In genomic region chr5:52515246-52516021, GRCm38 (mm10) we compare ENCODE assay signal across 8 mouse cellular contexts. TPM values are rescaled to one million over a fixed set of nuclear protein-coding genes. Genes with fewer than 3 reads are reported as not detected.
DNase-seq lines count a peak whose midpoint lies in the region; ATAC-seq lines count a peak whose summit lies in the region.

No protein-coding gene starts in this region.

- H3K27me3 ChIP-seq in intestine, embryonic 16.5 days (replicated peaks; ENCODE audit: control insufficient read depth, insufficient read depth, low read length), result no peaks in the 10 kb centered on the region; the same call in 1 of the 2 replicates
- peaks cover 12% of the 10 kb centered on the region for H3K27me3 ChIP-seq in midbrain, embryonic 10.5 days (ENCODE audit: low read depth, poor library complexity, severe bottlenecking)

- peaks cover 5% of the 10 kb centered on the region; the same call in 1 of the 2 replicates for H3K4me1 ChIP-seq in intestine, embryonic 16.5 days (ENCODE audit: control insufficient read depth, insufficient read depth, low read length)
- H3K4me1 ChIP-seq in midbrain, embryonic 10.5 days, result peaks cover 8% of the 10 kb centered on the region

- H3K9ac ChIP-seq in intestine, embryonic 16.5 days (ENCODE audit: low read depth, low read length), result no peak overlapping the region

- DNase-seq in heart, adult 11 months, result peak; percentile 94
- no peak for DNase-seq in heart, postnatal 25 days (ENCODE audit: low spot score)
- peak; percentile 86 for DNase-seq in embryo, embryonic 10 days (ENCODE audit: low spot score)
- DNase-seq in gastrocnemius, postnatal 25 days, result peak; percentile 34
- peak; percentile 70 to 72 for DNase-seq in left cerebral cortex, postnatal 25 days (ENCODE audit: low spot score in 2 of 2)
- peak; percentile 78 for DNase-seq in midbrain, embryonic 10.5 days (ENCODE audit: low spot score)
- peak; percentile 17 to 44 for DNase-seq in spleen, postnatal 14 days (ENCODE audit: low spot score in 2 of 2)

- peak overlapping the region; percentile 38 for H3K4me3 ChIP-seq in intestine, embryonic 16.5 days (ENCODE audit: low read length)
- H3K4me3 ChIP-seq in midbrain, embryonic 10.5 days, result peak overlapping the region; percentile 52

- no peak for ATAC-seq in intestine, embryonic 16.5 days

- H3K27ac ChIP-seq in intestine, embryonic 16.5 days (ENCODE audit: low read length), result no peak overlapping the region
- peak overlapping the region; percentile 77 for H3K27ac ChIP-seq in midbrain, embryonic 10.5 days (replicated peaks)

- H3K4me2 ChIP-seq in intestine, embryonic 16.5 days (ENCODE audit: low read depth, low read length), result peak overlapping the region; percentile 55

- 32% methylated on average over 22 of the region's 22 CpGs for WGBS in intestine, embryonic 16.5 days
- 26% methylated on average over 22 of the region's 22 CpGs for WGBS in midbrain, embryonic 10.5 days

- intact Hi-C loops in heart, postnatal 25 days (cut with DNase I), result loop anchor here (2.0 to 10.0 kb wide), 3 partner anchors 39 to 307 kb away; no protein-coding TSS in a partner anchor
- intact Hi-C loops in left cerebral cortex, postnatal 25 days (cut with DNase I), result loop anchor here (5.0 kb wide), 2 partner anchors 142 to 307 kb away; no protein-coding TSS in a partner anchor

- H3K9me3 ChIP-seq in intestine, embryonic 16.5 days (ENCODE audit: control insufficient read depth, low read length), result peaks cover 5% of the 10 kb centered on the region; the same call in 1 of the 2 replicates
- H3K9me3 ChIP-seq in midbrain, embryonic 10.5 days (replicated peaks), result peaks cover 7% of the 10 kb centered on the region; the same call in 1 of the 2 replicates

- no peaks in the 10 kb centered on the region for H3K36me3 ChIP-seq in intestine, embryonic 16.5 days (ENCODE audit: control insufficient read depth, insufficient read depth, low read length)
- H3K36me3 ChIP-seq in midbrain, embryonic 10.5 days, result no peaks in the 10 kb centered on the region

RNA-seq across cellular contexts. Expression of gene Ccdc149, which starts 44.1 kb away (rescaled TPM):
- total RNA-seq in heart, postnatal 25 days (2021), result 1 to 10 TPM; 6.8 to 7.1 TPM
- total RNA-seq in gastrocnemius, postnatal 25 days (2021), result 1 to 10 TPM; 1.8 to 2.0 TPM
- polyA plus RNA-seq in intestine, embryonic 16.5 days (2015; fragmentation: Nextera tagmentation; extraction: Ambion mirVana), result 2.8 and 3.2 TPM in 2 replicates
- total RNA-seq in left cerebral cortex, postnatal 25 days (2021), result 10 to 100 TPM; 51.4 to 58.7 TPM
- 1.9 and 2.9 TPM in 2 replicates for polyA plus RNA-seq in midbrain, embryonic 10.5 days (2016; fragmentation: Nextera tagmentation; extraction: Ambion mirVana)

RNA-seq across cellular contexts. Expression of gene Lgi2, which starts 50.8 kb away (rescaled TPM):
- under 1 TPM; 0.42 to 0.49 TPM for total RNA-seq in heart, postnatal 25 days (2021)
- total RNA-seq in gastrocnemius, postnatal 25 days (2021), result 1 to 10 TPM; 1.4 TPM
- polyA plus RNA-seq in intestine, embryonic 16.5 days (2015; fragmentation: Nextera tagmentation; extraction: Ambion mirVana), result 2.9 and 4.1 TPM in 2 replicates
- total RNA-seq in left cerebral cortex, postnatal 25 days (2021), result 10 to 100 TPM; 44.6 to 57.0 TPM
- polyA plus RNA-seq in midbrain, embryonic 10.5 days (2016; fragmentation: Nextera tagmentation; extraction: Ambion mirVana), result 1.4 TPM in 2 replicates

Comparison
In these comparisons a context has a peak if more than half of its experiments do, and no peak if none do; other contexts are left out.
1. RNA of gene Ccdc149, which starts 44.1 kb away (total RNA-seq): 51.4 to 58.7 TPM in left cerebral cortex, postnatal 25 days; 6.8 to 7.1 TPM in heart, postnatal 25 days and 1.8 to 2.0 TPM in gastrocnemius, postnatal 25 days; every median in the first group is over 4 times any median in the second.
2. RNA of gene Lgi2, which starts 50.8 kb away (total RNA-seq): 44.6 to 57.0 TPM in left cerebral cortex, postnatal 25 days; 1.4 TPM in gastrocnemius, postnatal 25 days and 0.42 to 0.49 TPM in heart, postnatal 25 days; every median in the first group is over 10 times any median in the second.